Mouse (Mus musculus): ENCODE measurements around the gene Syngr1. TPM values are rescaled to one million over a fixed set of nuclear protein-coding genes. Genes with fewer than 3 reads are reported as not detected.

The Syngr1 gene
- total and polyA plus RNA-seq, 3 experiments, result 9.7 to 14.8 (median 11.3) TPM

DNA sequence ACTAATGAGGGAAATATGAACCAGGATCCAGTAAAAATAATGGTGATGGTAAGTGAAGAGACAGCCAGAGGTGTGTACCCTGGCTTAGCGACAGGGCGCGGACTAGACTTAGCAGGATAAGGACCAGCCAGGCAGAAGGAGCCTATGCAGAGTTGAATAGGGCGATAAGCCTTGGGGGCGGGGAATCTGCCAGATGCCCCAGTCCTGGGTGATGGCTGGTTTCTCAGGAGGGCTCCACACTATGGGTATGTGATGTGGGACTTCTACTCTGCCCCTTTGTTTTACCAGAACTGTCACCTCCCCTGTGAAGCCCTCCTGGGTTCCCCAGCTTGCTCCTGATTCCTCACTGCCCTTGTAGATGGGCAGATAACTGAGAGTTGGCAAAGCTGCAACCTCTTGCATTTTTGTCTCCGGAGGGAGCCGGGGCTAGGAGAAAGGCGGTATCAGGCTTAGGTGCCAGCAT is 6.9 kb downstream of the Syngr1 start:
- Histone ChIP-seq H3K9ac (ENCODE audit: insufficient read depth, low read depth) (no peak overlapping the region), H3K79me2 (replicated peaks; ENCODE audit: control insufficient read depth, extremely low read depth, insufficient read depth, poor library complexity, severe bottlenecking) (no peaks in the 10 kb centered on the region), H3K4me1 (ENCODE audit: control insufficient read depth in 1 of 2, insufficient read depth in 2 of 2) (peaks cover 8 to 39% of the 10 kb centered on the region in 2 experiments; a peak in 2 of 4 replicates), H3K9me3 (replicated peaks; ENCODE audit: low read length) (no peaks in the 10 kb centered on the region), H3K36me3 (replicated peaks in 1 of 2; ENCODE audit: control insufficient read depth in 1 of 2, insufficient read depth in 1 of 2, low read length in 1 of 2) (no peaks in the 10 kb centered on the region), H3K4me2 (ENCODE audit: insufficient read depth, low read depth, poor library complexity, severe bottlenecking) (no peak overlapping the region), H3K27me3 (replicated peaks) (no peaks in the 10 kb centered on the region), H3K27ac (ENCODE audit: insufficient read depth, low read depth) (no peak overlapping the region), H3K4me3 (replicated peaks in 1 of 3; ENCODE audit: low read depth in 2 of 3, low read length in 2 of 3, poor library complexity in 1 of 3) (no peak overlapping the region)
- TF ChIP-seq GABPA (IDR thresholded peaks at IDR 0.05; ENCODE audit: insufficient replicate concordance, low read depth, low read length), result no peak
- TF ChIP-seq ZMIZ1 (IDR thresholded peaks at IDR 0.05; ENCODE audit: low read depth, low read length), result no peak
- no peak for TF ChIP-seq MAFK (IDR thresholded peaks at IDR 0.05; ENCODE audit: insufficient replicate concordance, low read length)
- no peak for TF ChIP-seq NELFE (IDR thresholded peaks at IDR 0.05; ENCODE audit: low read depth, low read length)
- no peak for TF ChIP-seq SIN3A (IDR thresholded peaks at IDR 0.05; ENCODE audit: low read length)
- no peak for TF ChIP-seq USF1 (IDR thresholded peaks at IDR 0.05; ENCODE audit: low read depth, low read length)
- no peak for TF ChIP-seq ZNF384 (IDR thresholded peaks at IDR 0.05; ENCODE audit: low read depth, low read length)
- no peak for TF ChIP-seq JUND (conservative IDR thresholded peaks at IDR 0.05; ENCODE audit: low read depth, low read length)
- TF ChIP-seq CTCF (conservative IDR thresholded peaks at IDR 0.05 in 1 of 2, IDR thresholded peaks at IDR 0.05 in 1 of 2; ENCODE audit: low read depth in 2 of 2, low read length in 2 of 2), result no peak
- no peak for TF ChIP-seq USF2 (conservative IDR thresholded peaks at IDR 0.05; ENCODE audit: low read depth, low read length)
- no peak for TF ChIP-seq CHD1 (IDR thresholded peaks at IDR 0.05; ENCODE audit: low read depth, low read length)
- dilution Hi-C loops (cut with MboI; ENCODE audit: extremely low pct_ligation_motif_present, extremely low pct_unique_long_range_greater_than_20kb, low sequenced_read_pairs), result no loop called here
- no peak for DNase-seq (ENCODE audit: extremely low read depth)
- in situ Hi-C loops (cut with MboI; ENCODE audit: low pct_ligation_motif_present, low pct_unique_long_range_greater_than_20kb, low sequenced_read_pairs), result loop anchor here (10.0 kb wide), 2 partner anchors 127 to 353 kb away; partner anchors contain the start of gene Sun2

GRCm38 (mm10) chr15:80098809-80099208 is 7.7 kb downstream of the Syngr1 start:
- Histone ChIP-seq H3K36me3 (replicated peaks in 1 of 2; ENCODE audit: control insufficient read depth in 1 of 2, insufficient read depth in 1 of 2, low read length in 1 of 2) (no peaks in the 10 kb centered on the region), H3K9me3 (replicated peaks; ENCODE audit: low read length) (no peaks in the 10 kb centered on the region), H3K27me3 (replicated peaks) (no peaks in the 10 kb centered on the region), H3K4me3 (replicated peaks in 1 of 3; ENCODE audit: low read depth in 2 of 3, low read length in 2 of 3, poor library complexity in 1 of 3) (no peak overlapping the region), H3K9ac (ENCODE audit: insufficient read depth, low read depth) (no peak overlapping the region), H3K79me2 (replicated peaks; ENCODE audit: control insufficient read depth, extremely low read depth, insufficient read depth, poor library complexity, severe bottlenecking) (no peaks in the 10 kb centered on the region), H3K27ac (ENCODE audit: insufficient read depth, low read depth) (no peak overlapping the region), H3K4me1 (ENCODE audit: control insufficient read depth in 1 of 2, insufficient read depth in 2 of 2) (peaks cover 8 to 39% of the 10 kb centered on the region in 2 experiments; a peak in 2 of 4 replicates), H3K4me2 (ENCODE audit: insufficient read depth, low read depth, poor library complexity, severe bottlenecking) (no peak overlapping the region)
- in situ Hi-C loops (cut with MboI; ENCODE audit: low pct_ligation_motif_present, low pct_unique_long_range_greater_than_20kb, low sequenced_read_pairs) (loop anchor here (10.0 kb wide), 2 partner anchors 126 to 354 kb away; partner anchors contain the start of gene Sun2), dilution Hi-C loops (cut with MboI; ENCODE audit: extremely low pct_ligation_motif_present, extremely low pct_unique_long_range_greater_than_20kb, low sequenced_read_pairs) (no loop called here)
- TF ChIP-seq HCFC1 (IDR thresholded peaks at IDR 0.05; ENCODE audit: low read depth, low read length), result no peak
- no peak for DNase-seq (ENCODE audit: extremely low read depth)

DNA sequence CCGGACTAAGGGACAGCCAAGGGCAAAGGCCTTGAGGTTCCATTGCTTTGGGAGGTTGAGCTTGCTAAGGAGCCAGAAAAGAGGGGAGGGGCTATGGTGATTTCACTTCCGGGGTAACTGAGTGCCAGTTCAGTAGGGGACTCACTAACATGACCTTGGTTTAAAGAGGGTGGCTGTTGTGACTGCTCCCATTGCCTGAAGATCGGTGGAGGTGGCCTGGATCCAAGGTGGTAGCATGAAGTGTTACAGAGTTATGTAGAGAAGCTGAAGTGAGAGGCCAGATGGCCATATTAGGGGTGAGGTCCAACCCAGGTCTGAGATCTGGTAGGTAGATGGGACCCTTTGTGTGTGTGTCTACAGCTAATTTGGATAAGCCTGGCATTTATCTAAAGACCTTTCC is 8.3 kb downstream of the Syngr1 start:
- dilution Hi-C loops (cut with MboI; ENCODE audit: extremely low pct_ligation_motif_present, extremely low pct_unique_long_range_greater_than_20kb, low sequenced_read_pairs), result no loop called here
- Histone ChIP-seq H3K4me1 (ENCODE audit: control insufficient read depth in 1 of 2, insufficient read depth in 2 of 2) (peaks cover 8 to 39% of the 10 kb centered on the region in 2 experiments; a peak in 2 of 4 replicates), H3K9ac (ENCODE audit: insufficient read depth, low read depth) (no peak overlapping the region)

More for the DNA sequence above, 8.3 kb downstream of the Syngr1 start:
- Histone ChIP-seq H3K4me2 (ENCODE audit: insufficient read depth, low read depth, poor library complexity, severe bottlenecking) (no peak overlapping the region), H3K36me3 (replicated peaks in 1 of 2; ENCODE audit: control insufficient read depth in 1 of 2, insufficient read depth in 1 of 2, low read length in 1 of 2) (no peaks in the 10 kb centered on the region), H3K79me2 (replicated peaks; ENCODE audit: control insufficient read depth, extremely low read depth, insufficient read depth, poor library complexity, severe bottlenecking) (no peaks in the 10 kb centered on the region), H3K4me3 (replicated peaks in 1 of 3; ENCODE audit: low read depth in 2 of 3, low read length in 2 of 3, poor library complexity in 1 of 3) (no peak overlapping the region), H3K9me3 (replicated peaks; ENCODE audit: low read length) (no peaks in the 10 kb centered on the region), H3K27ac (ENCODE audit: insufficient read depth, low read depth) (no peak overlapping the region), H3K27me3 (replicated peaks) (no peaks in the 10 kb centered on the region)
- DNase-seq (ENCODE audit: extremely low read depth), result no peak
- TF ChIP-seq POLR2A (IDR thresholded peaks at IDR 0.05; ENCODE audit: low read depth, low read length) (no peak), ETS1 (conservative IDR thresholded peaks at IDR 0.05; ENCODE audit: low read depth, low read length) (no peak), JUND (conservative IDR thresholded peaks at IDR 0.05; ENCODE audit: low read depth, low read length) (no peak)
- in situ Hi-C loops (cut with MboI; ENCODE audit: low pct_ligation_motif_present, low pct_unique_long_range_greater_than_20kb, low sequenced_read_pairs), result loop anchor here (10.0 kb wide), 2 partner anchors 125 to 355 kb away; partner anchors contain the start of gene Sun2
